Mouse (Mus musculus) kidney, postnatal 0 days (tissue): ENCODE results near the gene Ust. TPM values are rescaled to one million over a fixed set of nuclear protein-coding genes. Genes with fewer than 3 reads are reported as not detected.

Experiments
- ATAC-seq: fragments of 200-750 bp; cut with Nextera tagmentation; replicated peaks from 2 replicates; pipeline ENCODE4 v1.8.0; 2017; ENCODE audit warnings: low read depth, moderate number of reproducible peaks, moderate TSS enrichment, moderate library complexity; ENCODE audit not compliant: low FRiP score
- DNase-seq: peaks from one replicate; pipeline ENCODE4 v3.0.0-alpha.2; 2016; ENCODE audit warnings: low spot score
- H3K27ac ChIP-seq: fragments of 300-500 bp; sonication (generic); 2 replicates; pipeline ENCODE4 v1.5.1; 2014; ENCODE audit warnings: mild to moderate bottlenecking
- H3K27me3 ChIP-seq: fragments of 300-500 bp; sonication (generic); 2 replicates; pipeline ENCODE4 v1.6.1; 2014; ENCODE audit warnings: low read length, mixed read lengths; ENCODE audit not compliant: insufficient read depth
- H3K36me3 ChIP-seq: fragments of 300-500 bp; sonication (generic); 2 replicates; pipeline ENCODE4 v1.6.1; 2014; ENCODE audit warnings: low read length, mixed read lengths; ENCODE audit not compliant: insufficient read depth
- H3K4me1 ChIP-seq: fragments of 300-500 bp; sonication (generic); replicated peaks from 2 replicates; pipeline ENCODE4 v1.6.1; 2014; ENCODE audit warnings: antibody characterized with exemption, low read length, mixed read lengths; ENCODE audit not compliant: insufficient read depth
- H3K4me2 ChIP-seq: fragments of 300-500 bp; sonication (generic); 2 replicates; pipeline ENCODE4 v1.6.1; 2014; ENCODE audit warnings: mild to moderate bottlenecking, low read length, moderate library complexity, mixed read lengths
- H3K4me3 ChIP-seq: fragments of 300-500 bp; sonication (generic); replicated peaks from 2 replicates; pipeline ENCODE4 v1.5.1; 2014; ENCODE audit warnings: low read depth, low read length
- H3K9ac ChIP-seq: fragments of 300-500 bp; sonication (generic); 2 replicates; pipeline ENCODE4 v1.6.1; 2014; ENCODE audit warnings: low read depth, low read length
- H3K9me3 ChIP-seq: fragments of 300-500 bp; sonication (generic); replicated peaks from 2 replicates; pipeline ENCODE4 v1.6.1; 2016; ENCODE audit warnings: low read length, inconsistent platforms, mixed read lengths
- CTCF ChIP-seq: IDR thresholded peaks from 2 replicates; pipeline ENCODE4 v1.5.1; 2016; ENCODE audit warnings: antibody characterized with exemption, low read depth, mild to moderate bottlenecking, moderate library complexity
- WGBS: fragments of 180-500 bp; shearing (Covaris S2); extraction: QIAGEN DNeasy Blood & Tissue Kit; methylation state at CpG from one replicate; pipeline ENCODE4 v1.1.7; 2014; 5-methylcytosine and 5-hydroxymethylcytosine counted together
- polyA plus RNA-seq: library from polyadenylated mRNA; unstranded; fragments of >200 nt; fragmentation: Nextera tagmentation; extraction: Ambion mirVana; gene quantifications from 2 replicates; pipeline ENCODE4 v1.2.1, GENCODE M21; 2015

The Ust gene
- polyA plus RNA-seq, 1 experiment from 2014 or later, result 4.5 TPM

- Histone ChIP-seq H3K36me3 (no peaks in the 10 kb centered on the region), H3K4me2 (no peak overlapping the region), H3K4me3 (no peak overlapping the region), H3K9ac (no peak overlapping the region), H3K27ac (no peak overlapping the region), H3K27me3 (no peaks in the 10 kb centered on the region), H3K4me1 (no peaks in the 10 kb centered on the region), H3K9me3 (no peaks in the 10 kb centered on the region)
- DNase-seq (no peak), ATAC-seq (no peak)
- 62% methylated on average over 7 of the region's 7 CpGs for WGBS
- TF ChIP-seq CTCF, result no peak
These were observed 130.4 kb downstream of the Ust start for GRCm38 (mm10) chr10:8388239-8388638.

GRCm38 (mm10) chr10:8369894-8370500 lies 148.6 kb downstream of the Ust start:
- no peaks in the 10 kb centered on the region for H3K4me1 ChIP-seq
- ATAC-seq (no peak), DNase-seq (no peak)
- H3K4me3 ChIP-seq, result no peak overlapping the region
- H3K9ac ChIP-seq, result no peak overlapping the region
- no peaks in the 10 kb centered on the region for H3K36me3 ChIP-seq
- H3K9me3 ChIP-seq, result no peaks in the 10 kb centered on the region
- H3K4me2 ChIP-seq, result no peak overlapping the region
- no peak for TF ChIP-seq CTCF
- H3K27ac ChIP-seq, result no peak overlapping the region
- no peaks in the 10 kb centered on the region for H3K27me3 ChIP-seq
- WGBS, result 74% methylated on average over 10 of the region's 10 CpGs

- ATAC-seq (no peak), DNase-seq (no peak)
- Histone ChIP-seq H3K4me2 (no peak overlapping the region), H3K9me3 (no peaks in the 10 kb centered on the region), H3K36me3 (no peaks in the 10 kb centered on the region), H3K27me3 (no peaks in the 10 kb centered on the region), H3K27ac (no peak overlapping the region), H3K4me3 (no peak overlapping the region), H3K9ac (no peak overlapping the region), H3K4me1 (no peaks in the 10 kb centered on the region)
- 47% methylated on average over 1 of the region's 1 CpGs for WGBS
- no peak for TF ChIP-seq CTCF
These were observed 152.8 kb downstream of the Ust start for GRCm38 (mm10) chr10:8365816-8366215.

DNA sequence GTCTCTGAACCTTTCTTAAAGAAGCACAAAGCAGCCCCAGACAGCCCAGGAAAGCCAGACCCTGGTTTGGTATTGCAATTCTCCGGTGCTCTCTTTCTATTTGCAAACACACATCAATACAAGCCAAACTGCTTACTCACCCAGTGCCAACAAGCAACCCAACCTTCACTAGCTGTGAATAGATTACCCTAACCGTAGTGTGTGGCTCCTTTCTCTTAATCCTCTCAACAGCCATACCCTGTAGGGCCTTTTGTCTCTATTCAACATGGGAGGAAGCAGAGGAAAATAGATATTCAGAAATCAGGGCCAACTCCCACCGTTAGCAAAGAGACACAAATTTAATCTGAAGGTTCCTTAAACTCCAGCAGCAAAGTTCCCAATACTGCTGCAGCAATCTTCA lies 154.4 kb downstream of the Ust start:
- 81% methylated on average over 3 of the region's 3 CpGs for WGBS
- no peak overlapping the region for H3K27ac ChIP-seq
- DNase-seq, result no peak

DNA sequence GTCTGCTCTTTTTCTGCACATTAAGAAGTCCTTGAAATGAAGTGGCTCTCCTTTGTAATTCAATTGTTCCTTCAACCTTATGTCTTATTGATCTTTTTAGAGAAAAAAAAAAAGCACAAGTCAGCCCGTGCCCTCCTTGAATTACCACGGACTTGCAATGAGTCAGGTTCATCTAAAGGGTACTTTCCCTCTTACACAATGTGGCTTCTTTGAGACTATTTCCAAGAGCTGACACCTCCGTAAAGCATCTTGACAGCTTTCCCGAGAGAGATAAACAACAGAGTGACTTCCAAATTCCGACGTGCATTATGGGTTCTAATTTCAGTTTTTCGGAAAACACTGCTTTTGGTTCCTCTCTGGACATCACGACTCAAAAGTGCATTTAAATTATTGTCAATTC lies 155.3 kb downstream of the Ust start:
- Histone ChIP-seq H3K9me3 (no peaks in the 10 kb centered on the region), H3K4me1 (no peaks in the 10 kb centered on the region), H3K27ac (no peak overlapping the region), H3K4me3 (no peak overlapping the region), H3K36me3 (no peaks in the 10 kb centered on the region), H3K9ac (no peak overlapping the region), H3K4me2 (no peak overlapping the region), H3K27me3 (no peaks in the 10 kb centered on the region)
- ATAC-seq (no peak), DNase-seq (no peak)
- WGBS, result 28% methylated on average over 8 of the region's 8 CpGs
- no peak for TF ChIP-seq CTCF

More for the DNA sequence above, 154.4 kb downstream of the Ust start:
- no peak overlapping the region for H3K4me2 ChIP-seq
- no peak for ATAC-seq
- no peaks in the 10 kb centered on the region for H3K9me3 ChIP-seq
- H3K4me1 ChIP-seq, result no peaks in the 10 kb centered on the region
- no peak overlapping the region for H3K4me3 ChIP-seq
- no peaks in the 10 kb centered on the region for H3K36me3 ChIP-seq
- no peaks in the 10 kb centered on the region for H3K27me3 ChIP-seq
- no peak for TF ChIP-seq CTCF
- H3K9ac ChIP-seq, result no peak overlapping the region

- ATAC-seq, result no peak
- WGBS, result 88% methylated on average over 15 of the region's 15 CpGs
These were observed 160.2 kb downstream of the Ust start for GRCm38 (mm10) chr10:8358286-8359045.

More at GRCm38 (mm10) chr10:8358286-8359045, 160.2 kb downstream of the Ust start:
- H3K27me3 ChIP-seq, result no peaks in the 10 kb centered on the region
- no peak overlapping the region for H3K9ac ChIP-seq
- H3K36me3 ChIP-seq, result no peaks in the 10 kb centered on the region
- no peak for DNase-seq
- no peak overlapping the region for H3K4me2 ChIP-seq
- no peaks in the 10 kb centered on the region for H3K9me3 ChIP-seq
- H3K4me1 ChIP-seq, result no peaks in the 10 kb centered on the region
- TF ChIP-seq CTCF, result no peak
- H3K4me3 ChIP-seq, result no peak overlapping the region
- no peak overlapping the region for H3K27ac ChIP-seq
